Mouse (Mus musculus): ENCODE measurements around the gene Slc41a2. TPM values are rescaled to one million over a fixed set of nuclear protein-coding genes. Genes with fewer than 3 reads are reported as not detected.

Slc41a2 gene
- polyA plus RNA-seq (2011; ENCODE audit: insufficient read depth, insufficient read length, low read depth, missing spikeins), result 0.67 TPM in 1 of 2 replicates, not detected in the other

- Histone ChIP-seq H3K27ac (ENCODE audit: insufficient read depth, low read length) (no peak within 1 kb of the TSS), H3K27me3 (ENCODE audit: control insufficient read depth, insufficient read depth, low read length, poor library complexity, severe bottlenecking) (peaks cover 6% of the 10 kb centered on the region), H3K9me3 (replicated peaks; ENCODE audit: control insufficient read depth, insufficient read depth, low read length, poor library complexity, severe bottlenecking) (no peaks in the 10 kb centered on the region), H3K4me3 (ENCODE audit: low read depth, low read length) (peak within 1 kb of the TSS; percentile 82), H3K9ac (ENCODE audit: low read depth, poor library complexity, severe bottlenecking) (peak within 1 kb of the TSS; percentile 13), H3K4me1 (ENCODE audit: control insufficient read depth, insufficient read depth, low read length) (peaks cover 5% of the 10 kb centered on the region), H3K36me3 (ENCODE audit: control insufficient read depth, insufficient read depth, low read length, poor library complexity, severe bottlenecking) (no peaks in the 10 kb centered on the region)
- TF ChIP-seq EP300 (IDR thresholded peaks at IDR 0.05; ENCODE audit: insufficient read depth, low read depth, low read length) (no peak), CTCF (IDR thresholded peaks at IDR 0.05; ENCODE audit: low read depth, low read length) (no peak), POLR2A (IDR thresholded peaks at IDR 0.05; ENCODE audit: insufficient read depth, low read length) (no peak)
Observed at GRCm38 (mm10) chr10:83337159-83337951, at the start of gene Slc41a2. Gene Slc41a2, minus strand, starts transcription at chr10:83337882.

- TF ChIP-seq EP300 (IDR thresholded peaks at IDR 0.05; ENCODE audit: insufficient read depth, low read depth, low read length), result no peak
- H3K27me3 ChIP-seq (ENCODE audit: control insufficient read depth, insufficient read depth, low read length, poor library complexity, severe bottlenecking), result no peaks in the 10 kb centered on the region
- no peaks in the 10 kb centered on the region for H3K4me1 ChIP-seq (ENCODE audit: control insufficient read depth, insufficient read depth, low read length)
Observed at GRCm38 (mm10) chr10:83385330-83385910, 47.7 kb upstream of the Slc41a2 start.

GRCm38 (mm10) chr10:83384456-83385215 lies 47.0 kb upstream of the Slc41a2 start:
- no peaks in the 10 kb centered on the region for H3K4me1 ChIP-seq (ENCODE audit: control insufficient read depth, insufficient read depth, low read length)
- TF ChIP-seq EP300 (IDR thresholded peaks at IDR 0.05; ENCODE audit: insufficient read depth, low read depth, low read length) (no peak), CTCF (IDR thresholded peaks at IDR 0.05; ENCODE audit: low read depth, low read length) (no peak), POLR2A (IDR thresholded peaks at IDR 0.05; ENCODE audit: insufficient read depth, low read length) (no peak)
- H3K9ac ChIP-seq (ENCODE audit: low read depth, poor library complexity, severe bottlenecking), result no peak overlapping the region
- peaks cover 39% of the 10 kb centered on the region for H3K36me3 ChIP-seq (ENCODE audit: control insufficient read depth, insufficient read depth, low read length, poor library complexity, severe bottlenecking)
- H3K9me3 ChIP-seq (replicated peaks; ENCODE audit: control insufficient read depth, insufficient read depth, low read length, poor library complexity, severe bottlenecking), result peaks cover 63% of the 10 kb centered on the region
- no peak overlapping the region for H3K27ac ChIP-seq (ENCODE audit: insufficient read depth, low read length)
- no peak overlapping the region for H3K4me3 ChIP-seq (ENCODE audit: low read depth, low read length)
- H3K27me3 ChIP-seq (ENCODE audit: control insufficient read depth, insufficient read depth, low read length, poor library complexity, severe bottlenecking), result no peaks in the 10 kb centered on the region

More at GRCm38 (mm10) chr10:83385330-83385910, 47.7 kb upstream of the Slc41a2 start:
- H3K9me3 ChIP-seq (replicated peaks; ENCODE audit: control insufficient read depth, insufficient read depth, low read length, poor library complexity, severe bottlenecking), result peaks cover 55% of the 10 kb centered on the region
- H3K9ac ChIP-seq (ENCODE audit: low read depth, poor library complexity, severe bottlenecking), result no peak overlapping the region
- no peak overlapping the region for H3K4me3 ChIP-seq (ENCODE audit: low read depth, low read length)
- H3K27ac ChIP-seq (ENCODE audit: insufficient read depth, low read length), result no peak overlapping the region
- peaks cover 37% of the 10 kb centered on the region for H3K36me3 ChIP-seq (ENCODE audit: control insufficient read depth, insufficient read depth, low read length, poor library complexity, severe bottlenecking)

- TF ChIP-seq POLR2A (IDR thresholded peaks at IDR 0.05; ENCODE audit: insufficient read depth, low read length) (no peak), EP300 (IDR thresholded peaks at IDR 0.05; ENCODE audit: insufficient read depth, low read depth, low read length) (no peak), CTCF (IDR thresholded peaks at IDR 0.05; ENCODE audit: low read depth, low read length) (no peak)
- H3K36me3 ChIP-seq (ENCODE audit: control insufficient read depth, insufficient read depth, low read length, poor library complexity, severe bottlenecking), result peaks cover 46% of the 10 kb centered on the region
- no peaks in the 10 kb centered on the region for H3K27me3 ChIP-seq (ENCODE audit: control insufficient read depth, insufficient read depth, low read length, poor library complexity, severe bottlenecking)
- no peak overlapping the region for H3K9ac ChIP-seq (ENCODE audit: low read depth, poor library complexity, severe bottlenecking)
- H3K4me1 ChIP-seq (ENCODE audit: control insufficient read depth, insufficient read depth, low read length), result no peaks in the 10 kb centered on the region
- no peak overlapping the region for H3K27ac ChIP-seq (ENCODE audit: insufficient read depth, low read length)
- peaks cover 71% of the 10 kb centered on the region for H3K9me3 ChIP-seq (replicated peaks; ENCODE audit: control insufficient read depth, insufficient read depth, low read length, poor library complexity, severe bottlenecking)
- H3K4me3 ChIP-seq (ENCODE audit: low read depth, low read length), result no peak overlapping the region
Observed at GRCm38 (mm10) chr10:83383863-83384262, 46.2 kb upstream of the Slc41a2 start.

GRCm38 (mm10) chr10:83382988-83383387 lies 45.3 kb upstream of the Slc41a2 start:
- H3K36me3 ChIP-seq (ENCODE audit: control insufficient read depth, insufficient read depth, low read length, poor library complexity, severe bottlenecking), result peaks cover 54% of the 10 kb centered on the region
- H3K27me3 ChIP-seq (ENCODE audit: control insufficient read depth, insufficient read depth, low read length, poor library complexity, severe bottlenecking), result no peaks in the 10 kb centered on the region
- no peak overlapping the region for H3K9ac ChIP-seq (ENCODE audit: low read depth, poor library complexity, severe bottlenecking)
- no peak for TF ChIP-seq EP300 (IDR thresholded peaks at IDR 0.05; ENCODE audit: insufficient read depth, low read depth, low read length)
- no peak overlapping the region for H3K4me3 ChIP-seq (ENCODE audit: low read depth, low read length)
- no peaks in the 10 kb centered on the region for H3K4me1 ChIP-seq (ENCODE audit: control insufficient read depth, insufficient read depth, low read length)
- H3K9me3 ChIP-seq (replicated peaks; ENCODE audit: control insufficient read depth, insufficient read depth, low read length, poor library complexity, severe bottlenecking), result peaks cover 79% of the 10 kb centered on the region
- H3K27ac ChIP-seq (ENCODE audit: insufficient read depth, low read length), result no peak overlapping the region

Measured in ES-Bruce4 (cell line).